Mouse (Mus musculus): ENCODE measurements around the gene Tagln2.

- TF ChIP-seq EP300 (IDR thresholded peaks at IDR 0.05; ENCODE audit: low read depth) (no peak), CTCF (IDR thresholded peaks at IDR 0.05; ENCODE audit: low read depth) (no peak)
Measured at GRCm38 (mm10) chr1:172475054-172475741, 24.6 kb upstream of the Tagln2 start, which contains the start of gene Slamf9.

Data from heart, postnatal 0 days (tissue).